Mouse (Mus musculus) lung, embryonic 16.5 days (tissue): Measurements from ENCODE around the gene Dhrs1. TPM values are rescaled to one million over a fixed set of nuclear protein-coding genes. Genes with fewer than 3 reads are reported as not detected.
A peak's percentile ranks its signal among the peaks of the same experiment; 100 is the strongest.

Experiments used
- ATAC-seq: fragments of 200-750 bp; cut with Nextera tagmentation; 2 replicates; pipeline ENCODE4 v1.8.0; 2017; ENCODE audit warnings: low read depth, mild to moderate bottlenecking, moderate library complexity
- H3K27ac ChIP-seq: fragments of 300-500 bp; sonication (generic); 2 replicates; pipeline ENCODE4 v1.5.1; 2014; ENCODE audit warnings: mild to moderate bottlenecking, control low read depth, low read length
- H3K27me3 ChIP-seq: fragments of 300-500 bp; sonication (generic); 2 replicates; pipeline ENCODE4 v1.6.1; 2014; ENCODE audit warnings: low read depth, low read length, mixed read lengths; ENCODE audit not compliant: control insufficient read depth, insufficient read depth
- H3K36me3 ChIP-seq: fragments of 300-500 bp; sonication (generic); 2 replicates; pipeline ENCODE4 v1.6.1; 2014; ENCODE audit warnings: low read length; ENCODE audit not compliant: control insufficient read depth, insufficient read depth
- H3K4me1 ChIP-seq: fragments of 300-500 bp; sonication (generic); replicated peaks from 2 replicates; pipeline ENCODE4 v1.6.1; 2014; ENCODE audit warnings: low read length, mixed read lengths; ENCODE audit not compliant: control insufficient read depth, insufficient read depth
- H3K4me2 ChIP-seq: fragments of 300-500 bp; sonication (generic); 2 replicates; pipeline ENCODE4 v1.6.1; 2014; ENCODE audit warnings: low read depth, low read length, control low read depth
- H3K4me3 ChIP-seq: fragments of 300-500 bp; sonication (generic); 2 replicates; pipeline ENCODE4 v1.5.1; 2014; ENCODE audit warnings: mild to moderate bottlenecking, low read length, control low read depth
- H3K9ac ChIP-seq: fragments of 300-500 bp; sonication (generic); 2 replicates; pipeline ENCODE4 v1.6.1; 2014; ENCODE audit warnings: low read length, control low read depth
- H3K9me3 ChIP-seq: fragments of 300-500 bp; sonication (generic); 2 replicates; pipeline ENCODE4 v1.6.1; 2016; ENCODE audit warnings: low read length; ENCODE audit not compliant: control insufficient read depth
- WGBS: fragments of 180-500 bp; shearing (Covaris S2); extraction: QIAGEN DNeasy Blood & Tissue Kit; methylation state at CpG from one replicate; pipeline ENCODE4 v1.1.7; 2014; 5-methylcytosine and 5-hydroxymethylcytosine counted together
- polyA plus RNA-seq: library from polyadenylated mRNA; unstranded; fragments of >200 nt; fragmentation: Nextera tagmentation; extraction: Ambion mirVana; gene quantifications from 2 replicates; pipeline ENCODE4 v1.2.1, GENCODE M21; 2015

Gene Dhrs1
- polyA plus RNA-seq, 1 experiment from 2014 or later = 95.0 TPM

DNA sequence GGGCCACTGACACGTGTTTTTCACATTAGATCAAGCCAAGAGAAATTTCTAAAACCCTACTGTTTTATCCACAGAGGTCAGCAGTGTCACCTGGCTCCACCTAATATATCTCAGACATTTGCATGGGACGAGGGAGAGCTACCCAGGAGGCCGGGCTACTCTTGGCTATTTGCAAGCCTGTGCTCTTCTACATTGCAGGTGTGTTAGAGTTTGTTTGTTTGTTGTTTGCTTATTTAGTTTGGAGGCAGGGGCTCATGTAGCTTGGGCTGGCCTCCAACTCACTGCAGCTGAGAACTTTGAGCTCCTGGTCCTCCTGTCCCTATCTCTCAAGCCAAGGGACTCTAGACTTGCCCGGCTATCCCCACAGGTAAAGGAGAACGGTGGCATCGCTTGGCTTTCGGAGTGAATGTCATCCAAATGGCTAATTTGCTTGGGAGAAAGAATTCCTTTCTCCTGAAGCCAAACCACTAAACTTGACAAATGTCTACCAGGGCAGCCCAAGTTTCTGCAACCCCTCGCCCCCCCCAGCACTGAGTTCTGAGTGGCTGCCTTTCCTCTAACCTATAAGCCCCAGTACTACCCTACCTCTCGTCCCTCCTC, 37.0 kb upstream of the Dhrs1 start:
- Histone ChIP-seq H3K4me1 (peaks cover 14% of the 10 kb centered on the region), H3K27me3 (peaks cover 6% of the 10 kb centered on the region), H3K4me2 (peak overlapping the region; percentile 76), H3K4me3 (peak overlapping the region; percentile 56), H3K27ac (peak overlapping the region; percentile 69), H3K36me3 (no peaks in the 10 kb centered on the region), H3K9ac (peak overlapping the region; percentile 72), H3K9me3 (no peaks in the 10 kb centered on the region)
- no peak for ATAC-seq
- WGBS = 46% methylated on average over 9 of the region's 9 CpGs

DNA sequence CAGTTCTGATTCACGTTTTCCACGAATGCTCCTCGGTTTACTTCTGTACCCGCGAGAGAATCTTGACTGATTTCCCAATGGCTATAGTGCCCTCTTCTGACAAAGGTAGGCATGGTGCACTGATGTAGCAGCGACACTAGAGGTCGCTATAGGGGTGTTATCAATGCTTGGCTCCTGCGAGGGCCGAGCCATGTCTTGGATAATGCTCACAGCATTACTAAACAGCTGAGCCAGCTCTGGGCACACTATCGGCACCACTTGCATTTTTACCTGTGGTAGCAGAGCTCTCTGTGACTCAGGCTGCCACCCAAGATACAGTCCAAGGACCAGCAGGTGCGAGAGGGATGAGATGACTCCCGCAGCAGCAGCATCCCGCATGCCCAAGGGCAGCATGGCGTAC, 35.8 kb upstream of the Dhrs1 start:
- no peak overlapping the region for H3K27ac ChIP-seq
- WGBS = 17% methylated on average over 14 of the region's 14 CpGs
- no peaks in the 10 kb centered on the region for H3K36me3 ChIP-seq
- ATAC-seq = peak; percentile 64
- peaks cover 3% of the 10 kb centered on the region for H3K27me3 ChIP-seq
- H3K4me1 ChIP-seq = peaks cover 14% of the 10 kb centered on the region
- H3K9me3 ChIP-seq = no peaks in the 10 kb centered on the region
- 0 out of 2 replicates have a peak overlapping the region, but pooled peaks have one; percentile 29 for H3K9ac ChIP-seq
- H3K4me2 ChIP-seq = peak overlapping the region; percentile 45
- peak overlapping the region; percentile 30 for H3K4me3 ChIP-seq

DNA sequence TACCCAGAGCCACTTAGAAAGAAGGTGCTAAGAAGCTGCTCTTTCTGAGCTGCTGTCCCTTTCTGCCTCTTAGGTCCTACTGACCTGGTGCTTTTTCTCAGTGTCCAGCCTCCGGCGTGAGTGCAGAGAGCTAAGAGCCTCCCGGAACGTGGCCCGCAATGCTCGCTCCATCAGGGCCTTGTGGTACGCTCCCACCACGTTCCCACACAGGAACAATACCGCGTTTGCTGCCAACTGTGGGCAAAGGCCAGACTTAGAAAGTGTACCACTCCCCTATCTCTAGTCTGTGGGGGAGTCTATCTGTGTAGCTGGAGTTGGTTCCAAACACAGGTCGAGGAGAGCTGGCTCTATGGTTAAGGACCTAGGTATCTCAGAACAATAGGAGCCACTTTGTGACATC, 35.2 kb upstream of the Dhrs1 start:
- 80% methylated on average over 11 of the region's 11 CpGs for WGBS
- Histone ChIP-seq H3K9ac (no peak overlapping the region), H3K9me3 (no peaks in the 10 kb centered on the region), H3K27ac (no peak overlapping the region), H3K27me3 (peaks cover 2% of the 10 kb centered on the region), H3K4me2 (no peak overlapping the region), H3K4me3 (no peak overlapping the region), H3K4me1 (peaks cover 14% of the 10 kb centered on the region), H3K36me3 (no peaks in the 10 kb centered on the region)
- no peak for ATAC-seq

- Histone ChIP-seq H3K27me3 (peaks cover 2% of the 10 kb centered on the region), H3K4me3 (no peak overlapping the region), H3K9me3 (no peaks in the 10 kb centered on the region), H3K27ac (no peak overlapping the region), H3K9ac (no peak overlapping the region), H3K36me3 (no peaks in the 10 kb centered on the region), H3K4me2 (no peak overlapping the region), H3K4me1 (peaks cover 14% of the 10 kb centered on the region)
- no peak for ATAC-seq
- WGBS = 28% methylated on average over 16 of the region's 16 CpGs
Measured at GRCm38 (mm10) chr14:55779656-55780055, 34.2 kb upstream of the Dhrs1 start.

DNA sequence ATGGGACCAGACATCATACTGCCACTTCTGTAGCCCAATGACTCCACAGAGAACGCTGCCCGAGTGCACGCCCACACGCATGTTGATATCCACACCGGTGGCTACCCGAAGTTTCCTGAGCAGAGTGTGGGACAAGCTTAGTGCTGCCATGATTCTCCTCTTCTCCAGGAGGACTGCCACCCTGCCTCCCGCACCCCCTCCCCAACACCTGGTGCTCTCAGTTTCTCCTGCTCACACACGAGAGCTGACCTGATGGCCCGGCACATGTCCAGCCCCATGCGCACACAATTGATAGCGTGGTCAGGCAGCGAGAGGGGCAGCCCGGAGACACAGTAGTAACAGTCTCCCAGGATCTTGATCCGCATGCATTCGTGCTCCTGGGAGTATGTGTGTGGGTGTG, 33.2 kb upstream of the Dhrs1 start:
- H3K4me2 ChIP-seq = no peak overlapping the region
- peaks cover 2% of the 10 kb centered on the region; the same call in 1 of the 2 replicates for H3K27me3 ChIP-seq
- no peak overlapping the region for H3K9ac ChIP-seq
- WGBS = 83% methylated on average over 14 of the region's 15 CpGs
- ATAC-seq = no peak
- H3K4me1 ChIP-seq = peaks cover 14% of the 10 kb centered on the region
- H3K36me3 ChIP-seq = no peaks in the 10 kb centered on the region
- H3K4me3 ChIP-seq = no peak overlapping the region
- no peaks in the 10 kb centered on the region for H3K9me3 ChIP-seq
- no peak overlapping the region for H3K27ac ChIP-seq

DNA sequence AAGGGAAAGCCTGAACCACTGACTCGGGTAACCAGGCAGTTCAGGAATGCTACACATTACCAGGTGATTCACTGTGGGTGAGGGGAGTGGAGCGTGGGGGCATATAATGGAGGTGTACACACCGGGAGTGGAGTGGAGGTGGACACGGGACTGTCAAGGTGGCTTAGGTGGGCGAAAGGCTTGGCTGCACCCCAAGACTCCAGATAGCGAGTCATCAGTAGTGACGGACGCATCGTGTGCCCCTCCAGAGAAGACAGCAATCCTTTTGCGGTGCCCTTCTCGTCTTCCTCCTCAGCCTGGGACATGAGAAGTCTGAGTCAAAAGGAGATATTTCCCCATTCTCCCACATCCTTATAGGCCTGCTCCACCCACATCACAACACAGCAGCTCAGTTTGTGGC, 32.3 kb upstream of the Dhrs1 start:
- Histone ChIP-seq H3K36me3 (no peaks in the 10 kb centered on the region), H3K27me3 (peaks cover 2% of the 10 kb centered on the region; the same call in 1 of the 2 replicates), H3K4me3 (no peak overlapping the region), H3K9ac (no peak overlapping the region), H3K27ac (no peak overlapping the region), H3K4me1 (peaks cover 14% of the 10 kb centered on the region), H3K4me2 (no peak overlapping the region), H3K9me3 (no peaks in the 10 kb centered on the region)
- ATAC-seq = no peak
- 86% methylated on average over 11 of the region's 11 CpGs for WGBS

DNA sequence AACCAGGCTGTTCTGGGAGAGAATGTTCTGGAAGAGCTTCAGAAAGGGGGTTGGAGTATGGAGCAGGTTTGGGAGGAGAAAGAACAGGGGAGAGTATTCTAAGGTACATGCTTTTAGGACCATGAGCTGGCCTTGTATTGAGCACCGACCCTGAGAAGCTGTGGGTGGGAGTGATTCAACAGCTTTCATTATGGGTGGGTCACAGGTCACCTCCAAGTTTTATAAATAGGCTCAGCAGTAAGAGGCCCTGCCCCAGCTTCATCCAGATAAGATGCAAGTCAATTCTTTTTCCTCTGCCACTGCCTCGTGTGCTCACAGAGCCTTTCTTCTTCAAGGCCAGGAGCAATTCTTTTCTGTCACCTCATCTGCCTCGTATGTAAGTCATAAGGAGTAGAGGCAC, 31.7 kb upstream of the Dhrs1 start:
- Histone ChIP-seq H3K9me3 (no peaks in the 10 kb centered on the region), H3K9ac (no peak overlapping the region), H3K4me2 (no peak overlapping the region), H3K27me3 (peaks cover 2% of the 10 kb centered on the region; the same call in 1 of the 2 replicates), H3K4me1 (peaks cover 8% of the 10 kb centered on the region; the same call in 1 of the 2 replicates), H3K36me3 (no peaks in the 10 kb centered on the region), H3K27ac (no peak overlapping the region), H3K4me3 (no peak overlapping the region)
- 21% methylated on average over 3 of the region's 3 CpGs for WGBS
- ATAC-seq = no peak

GRCm38 (mm10) chr14:55776711-55777110, 31.2 kb upstream of the Dhrs1 start:
- Histone ChIP-seq H3K9me3 (no peaks in the 10 kb centered on the region), H3K4me1 (peaks cover 6% of the 10 kb centered on the region; the same call in 1 of the 2 replicates), H3K4me2 (no peak overlapping the region), H3K36me3 (no peaks in the 10 kb centered on the region), H3K27ac (no peak overlapping the region), H3K9ac (no peak overlapping the region), H3K4me3 (no peak overlapping the region), H3K27me3 (peaks cover under 1% of the 10 kb centered on the region; the same call in 1 of the 2 replicates)
- ATAC-seq = no peak
- 41% methylated on average over 7 of the region's 7 CpGs for WGBS

- Histone ChIP-seq H3K27ac (no peak overlapping the region), H3K9me3 (no peaks in the 10 kb centered on the region), H3K36me3 (no peaks in the 10 kb centered on the region), H3K4me1 (0 out of 2 replicates have a peak, but pooled peaks cover 2% of the 10 kb centered on the region), H3K27me3 (peaks cover 9% of the 10 kb centered on the region; the same call in 1 of the 2 replicates), H3K9ac (no peak overlapping the region), H3K4me2 (no peak overlapping the region), H3K4me3 (no peak overlapping the region)
- ATAC-seq = no peak
- WGBS = 72% methylated on average over 16 of the region's 16 CpGs
Measured at GRCm38 (mm10) chr14:55769087-55769703, 23.7 kb upstream of the Dhrs1 start.
